Mouse (Mus musculus) ES-Bruce4 (cell line): Measurements from ENCODE around the gene Gja5.

ENCODE experiments used
- CTCF ChIP-seq: IDR thresholded peaks from one replicate; pipeline ENCODE4 v1.8.1; 2011; ENCODE audit warnings: low read depth, low read length
- EP300 ChIP-seq: IDR thresholded peaks from 2 replicates; pipeline ENCODE4 v1.6.1; 2011; ENCODE audit warnings: low read depth, low read length; ENCODE audit not compliant: insufficient read depth
- POLR2A ChIP-seq: IDR thresholded peaks from one replicate; pipeline ENCODE4 v1.8.1; 2011; ENCODE audit warnings: low read length; ENCODE audit not compliant: insufficient read depth

- no peak for TF ChIP-seq POLR2A
- no peak for TF ChIP-seq CTCF
- no peak for TF ChIP-seq EP300
Measured at GRCm38 (mm10) chr3:97037119-97037518, 132.6 kb downstream of the Gja5 start.
